Mouse (Mus musculus): Measurements from ENCODE around the gene Nom1.

DNA sequence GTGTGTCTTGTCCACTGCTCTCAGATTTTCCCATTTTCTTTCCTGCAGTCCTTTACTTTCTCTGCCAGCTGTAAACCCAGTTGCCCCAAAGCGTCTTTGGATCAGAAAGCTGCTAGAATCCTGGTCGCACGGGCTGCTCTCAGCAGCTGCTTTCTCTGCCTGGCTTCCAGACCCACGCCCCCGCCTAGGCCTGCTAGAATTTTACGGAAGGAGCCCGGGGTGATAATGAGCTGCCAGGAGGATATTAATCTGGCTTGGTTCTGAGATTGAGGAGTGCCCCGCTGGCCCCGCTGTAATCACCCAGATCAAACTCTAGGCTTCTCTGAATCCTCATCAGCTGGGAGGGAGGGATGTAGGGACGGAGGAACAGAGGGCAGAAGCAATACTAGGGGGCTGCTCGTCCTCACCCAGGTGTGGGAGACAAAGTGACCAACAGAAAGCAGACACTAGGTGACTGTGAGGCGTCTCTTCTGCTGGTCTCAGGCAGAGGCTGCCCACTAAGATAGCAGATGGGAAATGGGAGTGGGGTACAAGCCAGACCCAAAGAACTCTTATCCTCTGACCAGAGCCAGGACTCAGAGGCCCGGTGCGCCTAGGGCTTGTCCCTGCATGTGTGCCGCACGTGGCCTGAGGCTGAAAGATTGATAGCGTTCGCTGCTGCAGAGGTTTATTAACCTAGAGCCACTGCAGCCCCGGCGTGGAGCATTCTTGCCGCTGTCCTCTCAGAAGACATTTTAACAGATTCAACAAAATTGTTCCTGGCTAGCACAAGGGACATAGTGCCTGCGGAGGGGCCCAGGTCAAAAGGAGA, 37.6 kb downstream of the Nom1 start:
- TF ChIP-seq GATA1 (IDR thresholded peaks at IDR 0.05; ENCODE audit: low read length) (no peak), TAL1 (IDR thresholded peaks at IDR 0.05; ENCODE audit: low read length) (no peak)

All from erythroblast, embryonic 14.5 days (primary cell).